Mouse (Mus musculus): ENCODE data around the gene Agpat1. TPM values are rescaled to one million over a fixed set of nuclear protein-coding genes. Genes with fewer than 3 reads are reported as not detected.

The Agpat1 gene
- polyA plus RNA-seq, 1 experiment = 330 TPM

GRCm38 (mm10) chr17:34589206-34589605, 14.9 kb upstream of the Agpat1 start:
- no peaks in the 10 kb centered on the region for H3K27me3 ChIP-seq (ENCODE audit: control insufficient read depth, insufficient read depth, low read length)
- peak overlapping the region; percentile 68 for H3K27ac ChIP-seq (ENCODE audit: insufficient read depth, low read depth, low read length)
- peak overlapping the region; percentile 62 for H3K4me3 ChIP-seq (ENCODE audit: low read depth, low read length)
- TF ChIP-seq CTCF (IDR thresholded peaks at IDR 0.05; ENCODE audit: extremely low read depth, insufficient read length, insufficient replicate concordance, low read depth, low read length) = no peak
- TF ChIP-seq POLR2A (IDR thresholded peaks at IDR 0.05; ENCODE audit: low read depth, low read length) = no peak
- peaks cover 22% of the 10 kb centered on the region for H3K4me1 ChIP-seq (ENCODE audit: control insufficient read depth, insufficient read depth, insufficient read length, low read length)
- 62% methylated on average over 7 of the region's 7 CpGs for WGBS
- H3K36me3 ChIP-seq (ENCODE audit: control insufficient read depth, insufficient read depth, low read length) = 0 out of 2 replicates have a peak, but pooled peaks cover 2% of the 10 kb centered on the region

GRCm38 (mm10) chr17:34589681-34590101, 14.4 kb upstream of the Agpat1 start, which contains the start of gene Gpsm3:
Gene Gpsm3 (plus strand): TSS chr17:34589806.
- 29% methylated on average over 7 of the region's 7 CpGs for WGBS
- Histone ChIP-seq H3K4me1 (ENCODE audit: control insufficient read depth, insufficient read depth, insufficient read length, low read length) (peaks cover 22% of the 10 kb centered on the region), H3K27ac (ENCODE audit: insufficient read depth, low read depth, low read length) (peak within 1 kb of the TSS; percentile 81), H3K27me3 (ENCODE audit: control insufficient read depth, insufficient read depth, low read length) (no peaks in the 10 kb centered on the region), H3K36me3 (ENCODE audit: control insufficient read depth, insufficient read depth, low read length) (peaks cover 7% of the 10 kb centered on the region), H3K4me3 (ENCODE audit: low read depth, low read length) (peak within 1 kb of the TSS; percentile 62)
- TF ChIP-seq CTCF (IDR thresholded peaks at IDR 0.05; ENCODE audit: extremely low read depth, insufficient read length, insufficient replicate concordance, low read depth, low read length) (no peak), POLR2A (IDR thresholded peaks at IDR 0.05; ENCODE audit: low read depth, low read length) (peak; percentile 13; the same call in 1 of the 2 replicates)

GRCm38 (mm10) chr17:34590154-34590987, 13.7 kb upstream of the Agpat1 start:
- Histone ChIP-seq H3K27me3 (ENCODE audit: control insufficient read depth, insufficient read depth, low read length) (no peaks in the 10 kb centered on the region), H3K27ac (ENCODE audit: insufficient read depth, low read depth, low read length) (peak overlapping the region; percentile 80), H3K4me3 (ENCODE audit: low read depth, low read length) (peak overlapping the region; percentile 62), H3K4me1 (ENCODE audit: control insufficient read depth, insufficient read depth, insufficient read length, low read length) (peaks cover 22% of the 10 kb centered on the region), H3K36me3 (ENCODE audit: control insufficient read depth, insufficient read depth, low read length) (peaks cover 12% of the 10 kb centered on the region)
- 73% methylated on average over 15 of the region's 15 CpGs for WGBS
- TF ChIP-seq POLR2A (IDR thresholded peaks at IDR 0.05; ENCODE audit: low read depth, low read length) = no peak
- no peak for TF ChIP-seq CTCF (IDR thresholded peaks at IDR 0.05; ENCODE audit: extremely low read depth, insufficient read length, insufficient replicate concordance, low read depth, low read length)

GRCm38 (mm10) chr17:34591029-34591993, 12.8 kb upstream of the Agpat1 start, which contains the start of gene Pbx2:
Gene Pbx2 (plus strand): TSS chr17:34591266.
- 13% methylated on average over 21 of the region's 21 CpGs for WGBS
- Histone ChIP-seq H3K27ac (ENCODE audit: insufficient read depth, low read depth, low read length) (peak within 1 kb of the TSS; percentile 80), H3K27me3 (ENCODE audit: control insufficient read depth, insufficient read depth, low read length) (no peaks in the 10 kb centered on the region), H3K4me1 (ENCODE audit: control insufficient read depth, insufficient read depth, insufficient read length, low read length) (peaks cover 22% of the 10 kb centered on the region), H3K4me3 (ENCODE audit: low read depth, low read length) (peak within 1 kb of the TSS; percentile 96), H3K36me3 (ENCODE audit: control insufficient read depth, insufficient read depth, low read length) (peaks cover 20% of the 10 kb centered on the region)
- TF ChIP-seq POLR2A (IDR thresholded peaks at IDR 0.05; ENCODE audit: low read depth, low read length) (no peak; the same call in 1 of the 2 replicates), CTCF (IDR thresholded peaks at IDR 0.05; ENCODE audit: extremely low read depth, insufficient read length, insufficient replicate concordance, low read depth, low read length) (no peak)

- Histone ChIP-seq H3K27me3 (ENCODE audit: control insufficient read depth, insufficient read depth, low read length) (no peaks in the 10 kb centered on the region), H3K27ac (ENCODE audit: insufficient read depth, low read depth, low read length) (peak overlapping the region; percentile 48), H3K36me3 (ENCODE audit: control insufficient read depth, insufficient read depth, low read length) (peaks cover 20% of the 10 kb centered on the region), H3K4me3 (ENCODE audit: low read depth, low read length) (peak overlapping the region; percentile 96), H3K4me1 (ENCODE audit: control insufficient read depth, insufficient read depth, insufficient read length, low read length) (peaks cover 18% of the 10 kb centered on the region)
- TF ChIP-seq POLR2A (IDR thresholded peaks at IDR 0.05; ENCODE audit: low read depth, low read length) (peak; percentile 77; the same call in 1 of the 2 replicates), CTCF (IDR thresholded peaks at IDR 0.05; ENCODE audit: extremely low read depth, insufficient read length, insufficient replicate concordance, low read depth, low read length) (no peak)
- 2% methylated on average over 28 of the region's 35 CpGs for WGBS
Observed at GRCm38 (mm10) chr17:34591994-34592375, 12.1 kb upstream of the Agpat1 start.

- Histone ChIP-seq H3K4me3 (ENCODE audit: low read depth, low read length) (peak overlapping the region; percentile 96), H3K4me1 (ENCODE audit: control insufficient read depth, insufficient read depth, insufficient read length, low read length) (peaks cover 18% of the 10 kb centered on the region), H3K27ac (ENCODE audit: insufficient read depth, low read depth, low read length) (peak overlapping the region; percentile 66), H3K27me3 (ENCODE audit: control insufficient read depth, insufficient read depth, low read length) (no peaks in the 10 kb centered on the region), H3K36me3 (ENCODE audit: control insufficient read depth, insufficient read depth, low read length) (peaks cover 20% of the 10 kb centered on the region)
- 4% methylated on average over 31 of the region's 32 CpGs for WGBS
- no peak for TF ChIP-seq CTCF (IDR thresholded peaks at IDR 0.05; ENCODE audit: extremely low read depth, insufficient read length, insufficient replicate concordance, low read depth, low read length)
Observed at GRCm38 (mm10) chr17:34592581-34593549, 11.2 kb upstream of the Agpat1 start.
